Mouse (Mus musculus) thymus, adult 2 months (tissue): Measurements from ENCODE around the gene Lonrf2.

Source experiments
- CTCF ChIP-seq: fragments of 200-500 bp; IDR thresholded peaks from 2 replicates; pipeline ENCODE4 v1.5.1; 2012; ENCODE audit warnings: mild to moderate bottlenecking, control low read depth, low read length, moderate library complexity, borderline replicate concordance; ENCODE audit not compliant: control insufficient read depth, poor library complexity, insufficient read depth; ENCODE audit errors: extremely low read depth
- POLR2A ChIP-seq: fragments of 200-500 bp; IDR thresholded peaks from 2 replicates; pipeline ENCODE4 v1.6.1; 2012; ENCODE audit warnings: mild to moderate bottlenecking, low read length, control low read depth, moderate library complexity; ENCODE audit not compliant: control insufficient read depth, poor library complexity, insufficient read depth; ENCODE audit errors: extremely low read depth

DNA sequence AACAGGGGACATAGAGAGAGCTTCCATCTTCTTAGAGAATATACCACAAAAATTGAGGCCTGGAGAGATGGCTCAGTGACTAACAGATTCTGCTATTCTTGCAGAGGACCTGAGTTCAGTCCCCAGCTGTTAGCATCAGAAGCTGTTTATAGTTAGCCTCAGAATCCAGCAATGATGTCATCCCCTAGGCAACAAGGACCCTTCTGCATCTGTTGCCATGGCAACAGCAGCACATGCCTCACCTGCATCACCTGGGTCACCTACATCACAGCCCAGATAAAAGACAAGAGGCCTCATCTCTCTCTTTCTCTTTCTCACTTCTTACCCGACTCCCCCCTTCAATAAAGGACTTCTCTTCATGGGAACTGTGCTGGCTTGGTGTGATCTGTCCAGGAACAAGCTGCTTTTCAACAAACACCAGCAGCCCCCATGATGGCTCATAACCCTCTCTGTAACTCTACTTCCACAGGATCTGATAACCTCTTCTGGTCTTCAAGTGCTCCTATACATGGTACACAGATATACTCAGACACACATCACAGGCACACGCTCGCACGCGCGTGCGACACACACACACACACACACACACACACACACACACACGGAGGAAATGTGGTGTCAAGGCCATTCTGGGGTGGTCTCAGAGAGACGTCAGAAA is 24.5 kb upstream of the Lonrf2 start:
- TF ChIP-seq POLR2A (no peak), CTCF (no peak)
